Mouse (Mus musculus) liver, adult 2 months (tissue): ENCODE results near the gene 1700029H14Rik. TPM values are rescaled to one million over a fixed set of nuclear protein-coding genes. Genes with fewer than 3 reads are reported as not detected.

ENCODE experiments used
- DNase-seq: peaks from one replicate; pipeline ENCODE4 v3.0.0-alpha.2; 2011; ENCODE audit warnings: low read depth, low spot score; ENCODE audit errors: extremely low read depth
- H3K27ac ChIP-seq: fragments of 200-500 bp; replicated peaks from 2 replicates; pipeline ENCODE4 v1.5.1; 2012; ENCODE audit warnings: low read depth, mild to moderate bottlenecking, control low read depth, inconsistent platforms, low read length; ENCODE audit not compliant: insufficient read depth
- H3K27me3 ChIP-seq: fragments of 200-500 bp; 2 replicates; pipeline ENCODE4 v1.6.1; 2012; ENCODE audit warnings: mild to moderate bottlenecking, moderate library complexity, low read length, inconsistent platforms; ENCODE audit not compliant: control insufficient read depth, insufficient read depth
- H3K36me3 ChIP-seq: fragments of 200-500 bp; 2 replicates; pipeline ENCODE4 v1.6.1; 2012; ENCODE audit warnings: low read length, inconsistent platforms; ENCODE audit not compliant: control insufficient read depth, insufficient read depth
- H3K4me1 ChIP-seq: fragments of 200-500 bp; 2 replicates; pipeline ENCODE4 v1.6.1; 2011; ENCODE audit warnings: low read length; ENCODE audit not compliant: control insufficient read depth, insufficient read depth
- H3K4me3 ChIP-seq: fragments of 200-500 bp; 2 replicates; pipeline ENCODE4 v1.5.1; 2011; ENCODE audit warnings: low read depth, mild to moderate bottlenecking, control low read depth, low read length, moderate library complexity; ENCODE audit not compliant: insufficient read depth
- H3K79me2 ChIP-seq: fragments of 200-500 bp; 2 replicates; pipeline ENCODE4 v1.6.1; 2012; ENCODE audit warnings: inconsistent platforms, mild to moderate bottlenecking, low read length, moderate library complexity; ENCODE audit not compliant: control insufficient read depth, insufficient read depth
- H3K9ac ChIP-seq: fragments of 200-500 bp; 2 replicates; pipeline ENCODE4 v1.6.1; 2012; ENCODE audit warnings: low read depth, mild to moderate bottlenecking, control low read depth, inconsistent platforms, low read length
- CTCF ChIP-seq: fragments of 200-500 bp; IDR thresholded peaks from 2 replicates; pipeline ENCODE4 v1.5.1; 2011; ENCODE audit warnings: low read depth, low read length, control low read depth
- POLR2A ChIP-seq: fragments of 200-500 bp; IDR thresholded peaks from 2 replicates; pipeline ENCODE4 v1.6.1; 2011; ENCODE audit warnings: low read length, control low read depth; ENCODE audit not compliant: insufficient read depth; ENCODE audit errors: extremely low read depth
- WGBS: fragments of 180-500 bp; shearing (Covaris S2); methylation state at CpG from one replicate; pipeline ENCODE4 v1.1.7; 2018; 5-methylcytosine and 5-hydroxymethylcytosine counted together
- polyA plus RNA-seq: library from polyadenylated mRNA; depleted of rRNA; stranded (reverse); fragments of >200 nt; gene quantifications from 2 replicates; pipeline ENCODE4 v1.2.3, GENCODE M21; 2012
- total RNA-seq: library from RNA; depleted of rRNA; stranded (reverse); fragments of >200 nt; gene quantifications from 2 replicates; pipeline ENCODE4 v1.2.3, GENCODE M21; 2014

1700029H14Rik gene
- total and polyA plus RNA-seq, 2 experiments = not detected

DNA sequence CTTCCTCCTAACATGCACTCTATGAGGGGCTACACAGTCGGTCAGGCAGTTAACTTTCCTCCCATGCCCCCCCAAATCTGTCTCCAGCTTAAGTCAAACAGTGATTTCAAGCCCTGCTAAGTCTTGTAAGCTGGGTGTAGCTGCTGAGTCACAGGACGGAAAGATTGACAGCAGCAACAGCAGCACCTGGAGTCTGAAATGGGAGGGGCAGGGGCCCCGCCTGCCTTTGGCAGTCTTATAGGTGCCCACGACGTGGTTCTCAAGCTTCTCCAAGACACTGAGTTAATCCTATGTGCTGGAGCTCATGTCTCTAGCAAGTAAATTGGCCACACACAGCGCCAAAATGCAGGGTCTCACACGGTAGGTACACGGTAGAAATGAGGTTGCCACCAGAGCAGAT, 31.1 kb upstream of the 1700029H14Rik start:
- Histone ChIP-seq H3K79me2 (no peaks in the 10 kb centered on the region), H3K4me3 (no peak overlapping the region), H3K4me1 (no peaks in the 10 kb centered on the region), H3K27ac (no peak overlapping the region), H3K36me3 (no peaks in the 10 kb centered on the region), H3K9ac (no peak overlapping the region), H3K27me3 (no peaks in the 10 kb centered on the region)
- TF ChIP-seq POLR2A = no peak
- TF ChIP-seq CTCF = no peak
- no peak for DNase-seq
- 90% methylated on average over 8 of the region's 8 CpGs for WGBS

DNA sequence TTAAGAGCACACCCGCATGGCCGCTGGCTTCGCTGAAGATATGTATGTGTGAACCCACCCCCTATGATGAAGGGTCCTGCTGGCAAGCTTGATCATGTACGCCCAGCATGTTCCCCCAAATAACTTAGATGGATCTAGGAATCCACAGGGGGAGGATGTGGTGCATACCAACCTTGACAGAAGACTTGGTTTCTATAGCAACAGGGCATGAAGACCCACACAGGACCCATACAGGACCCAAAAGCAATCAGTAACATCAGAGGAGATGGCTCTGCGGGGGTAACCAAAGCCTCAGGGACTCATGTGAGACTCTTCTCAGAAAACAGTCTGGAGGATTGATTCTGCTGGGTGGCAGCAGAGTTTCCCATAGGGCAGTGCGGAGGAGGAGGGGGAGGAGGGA, 29.0 kb upstream of the 1700029H14Rik start:
- H3K36me3 ChIP-seq = no peaks in the 10 kb centered on the region
- H3K4me3 ChIP-seq = no peak overlapping the region
- no peak overlapping the region for H3K27ac ChIP-seq
- no peaks in the 10 kb centered on the region for H3K79me2 ChIP-seq
- H3K27me3 ChIP-seq = no peaks in the 10 kb centered on the region
- no peak for DNase-seq
- no peak overlapping the region for H3K9ac ChIP-seq
- no peaks in the 10 kb centered on the region for H3K4me1 ChIP-seq
- 92% methylated on average over 6 of the region's 6 CpGs for WGBS
- TF ChIP-seq CTCF (no peak), POLR2A (no peak)

DNA sequence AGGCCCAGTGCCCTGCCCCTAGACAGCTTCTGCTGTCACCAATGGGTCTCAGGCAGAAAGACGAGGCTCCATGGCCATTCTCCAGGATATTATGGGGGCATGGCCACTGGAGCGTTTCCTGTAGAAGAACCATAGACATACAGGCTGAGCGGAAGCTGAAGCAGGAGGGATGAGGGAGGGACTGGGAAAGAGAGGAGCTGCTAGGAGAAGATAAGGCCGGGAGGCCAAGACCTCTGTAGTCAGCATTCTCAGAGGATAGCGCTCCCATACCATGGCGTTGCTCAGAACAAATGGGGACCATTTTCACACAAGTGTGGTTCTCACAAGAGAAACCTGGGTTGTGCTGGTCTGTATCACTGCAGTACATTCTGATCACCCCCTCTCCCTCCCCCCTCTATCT, 26.8 kb upstream of the 1700029H14Rik start:
- no peaks in the 10 kb centered on the region; the same call in 1 of the 2 replicates for H3K36me3 ChIP-seq
- no peak for DNase-seq
- H3K4me3 ChIP-seq = no peak overlapping the region
- no peak overlapping the region for H3K9ac ChIP-seq
- H3K27ac ChIP-seq = no peak overlapping the region
- H3K4me1 ChIP-seq = no peaks in the 10 kb centered on the region
- no peaks in the 10 kb centered on the region for H3K79me2 ChIP-seq
- WGBS = 70% methylated on average over 6 of the region's 6 CpGs
- TF ChIP-seq POLR2A (no peak), CTCF (no peak)
- no peaks in the 10 kb centered on the region for H3K27me3 ChIP-seq

DNA sequence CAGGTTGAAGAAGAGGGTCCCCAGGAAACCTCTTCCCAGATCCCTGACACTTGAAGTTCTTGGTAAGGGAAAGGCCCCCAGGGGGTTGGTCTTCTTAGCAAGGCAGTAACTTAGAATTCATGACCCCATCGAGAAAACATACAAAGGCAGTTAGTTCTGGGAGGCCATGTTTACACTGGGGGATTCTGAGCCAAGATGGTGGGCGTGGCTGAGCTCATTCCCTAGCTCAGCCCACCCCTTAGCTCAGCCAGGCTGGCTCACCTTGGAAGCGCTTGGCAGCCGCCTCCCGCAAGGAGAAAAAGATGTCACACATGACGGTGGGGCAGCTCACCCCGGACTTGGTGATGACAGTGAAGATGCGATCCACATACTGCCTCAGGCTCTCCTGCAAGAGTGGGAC, 22.4 kb upstream of the 1700029H14Rik start:
- H3K27me3 ChIP-seq = no peaks in the 10 kb centered on the region
- TF ChIP-seq CTCF (no peak), POLR2A (no peak)
- no peak for DNase-seq
- H3K79me2 ChIP-seq = no peaks in the 10 kb centered on the region
- H3K36me3 ChIP-seq = peaks cover 4% of the 10 kb centered on the region
- no peak overlapping the region for H3K27ac ChIP-seq
- H3K4me3 ChIP-seq = no peak overlapping the region
- no peak overlapping the region for H3K9ac ChIP-seq
- WGBS = 77% methylated on average over 8 of the region's 8 CpGs
- no peaks in the 10 kb centered on the region for H3K4me1 ChIP-seq

DNA sequence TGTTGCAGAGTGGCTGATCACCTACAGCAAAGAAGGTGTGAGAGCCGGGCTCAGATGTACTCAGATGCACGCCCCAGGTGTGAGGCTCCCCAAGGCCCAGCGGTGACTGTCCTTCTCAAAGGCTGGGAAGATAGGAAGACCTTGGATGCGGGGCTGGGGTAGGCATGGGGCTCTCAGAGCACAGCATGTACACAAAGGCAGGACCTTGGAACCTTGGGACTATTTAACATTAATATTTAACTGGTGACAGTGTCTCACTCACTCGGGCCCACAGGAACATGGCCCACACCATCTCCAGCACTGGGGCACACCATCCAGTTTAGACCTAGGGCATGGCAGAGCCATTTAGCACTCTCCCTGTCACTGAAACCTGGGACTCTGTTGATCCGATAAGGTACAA, 15.6 kb upstream of the 1700029H14Rik start:
- H3K9ac ChIP-seq = no peak overlapping the region
- no peak overlapping the region for H3K27ac ChIP-seq
- H3K36me3 ChIP-seq = peaks cover 4% of the 10 kb centered on the region; the same call in 1 of the 2 replicates
- no peak overlapping the region for H3K4me3 ChIP-seq
- H3K27me3 ChIP-seq = no peaks in the 10 kb centered on the region
- DNase-seq = peak; percentile 21
- 73% methylated on average over 6 of the region's 6 CpGs for WGBS
- no peak for TF ChIP-seq CTCF
- no peak for TF ChIP-seq POLR2A
- H3K4me1 ChIP-seq = no peaks in the 10 kb centered on the region
- no peaks in the 10 kb centered on the region for H3K79me2 ChIP-seq

DNA sequence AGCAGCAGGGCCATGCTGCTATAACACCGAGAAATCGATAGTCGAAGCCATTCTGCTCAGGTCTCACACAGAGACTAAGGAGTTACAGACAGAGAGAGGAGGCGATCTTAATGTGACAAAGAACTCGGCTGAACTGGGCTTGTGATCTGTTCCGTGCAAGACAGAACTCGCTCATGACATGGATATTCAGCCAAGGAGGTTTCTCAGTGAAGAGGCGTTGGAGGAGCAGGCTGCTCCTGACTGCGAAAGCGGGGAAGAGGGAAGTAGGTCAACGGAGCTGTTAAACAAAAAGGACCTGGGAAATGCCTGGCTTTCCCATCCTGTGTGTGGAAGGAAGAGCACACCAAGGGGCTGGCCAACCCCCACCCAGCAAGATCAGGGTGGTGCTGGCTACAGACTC, 9.7 kb upstream of the 1700029H14Rik start:
- H3K27me3 ChIP-seq = no peaks in the 10 kb centered on the region
- no peak for DNase-seq
- no peak overlapping the region for H3K4me3 ChIP-seq
- H3K9ac ChIP-seq = no peak overlapping the region
- TF ChIP-seq POLR2A (no peak), CTCF (no peak)
- H3K27ac ChIP-seq = no peak overlapping the region
- no peaks in the 10 kb centered on the region for H3K36me3 ChIP-seq
- no peaks in the 10 kb centered on the region for H3K4me1 ChIP-seq
- no peaks in the 10 kb centered on the region for H3K79me2 ChIP-seq
- 95% methylated on average over 11 of the region's 11 CpGs for WGBS
